Mouse (Mus musculus) CH12.LX (cell line): Measurements from ENCODE around the gene Wipf1.

Experiments
- CHD2 ChIP-seq: IDR thresholded peaks from 2 replicates; pipeline ENCODE4 v1.6.1; 2011; ENCODE audit warnings: low read length, improper control_type of control experiment
- CTCF ChIP-seq, 2 experiments: IDR thresholded peaks in 1 of 2; conservative IDR thresholded peaks in 1 of 2; 2 replicates each; pipeline ENCODE4 v1.5.1; 2011 to 2012; ENCODE audit warnings: low read depth in 2 of 2, low read length in 2 of 2, improper control_type of control experiment in 1 of 2, inconsistent platforms in 1 of 2, mild to moderate bottlenecking in 1 of 2, moderate library complexity in 1 of 2
- EP300 ChIP-seq: IDR thresholded peaks from 2 replicates; pipeline ENCODE4 v1.6.1; 2011; ENCODE audit warnings: low read length, improper control_type of control experiment
- GABPA ChIP-seq: IDR thresholded peaks from 2 replicates; pipeline ENCODE4 v1.6.1; 2012; ENCODE audit warnings: low read depth, low read length, improper control_type of control experiment, inconsistent platforms; ENCODE audit not compliant: insufficient replicate concordance
- JUN ChIP-seq: IDR thresholded peaks from 2 replicates; pipeline ENCODE4 v1.6.1; 2011; ENCODE audit warnings: low read depth, mild to moderate bottlenecking, low read length, improper control_type of control experiment, moderate library complexity; ENCODE audit not compliant: insufficient read depth
- MXI1 ChIP-seq: IDR thresholded peaks from 2 replicates; pipeline ENCODE4 v1.6.1; 2011; ENCODE audit warnings: mild to moderate bottlenecking, low read depth, low read length, improper control_type of control experiment
- POLR2A ChIP-seq: IDR thresholded peaks from 2 replicates; pipeline ENCODE4 v1.6.1; 2011; ENCODE audit warnings: low read depth, mild to moderate bottlenecking, improper control_type of control experiment, low read length
- POLR2AphosphoS2 ChIP-seq: IDR thresholded peaks from 2 replicates; pipeline ENCODE4 v1.6.1; 2011; ENCODE audit warnings: low read depth, low read length, improper control_type of control experiment
- RAD21 ChIP-seq: IDR thresholded peaks from 2 replicates; pipeline ENCODE4 v1.6.1; 2011; ENCODE audit warnings: low read depth, mild to moderate bottlenecking, low read length, improper control_type of control experiment, moderate library complexity
- SMC3 ChIP-seq: IDR thresholded peaks from 2 replicates; pipeline ENCODE4 v1.6.1; 2011; ENCODE audit warnings: low read depth, low read length, improper control_type of control experiment
- USF2 ChIP-seq: conservative IDR thresholded peaks from 2 replicates; pipeline ENCODE4 v1.6.1; 2011; ENCODE audit warnings: low read depth, low read length, improper control_type of control experiment
- ZC3H11A ChIP-seq: IDR thresholded peaks from 2 replicates; pipeline ENCODE4 v1.6.1; 2012; ENCODE audit warnings: low read depth, mild to moderate bottlenecking, inconsistent platforms, low read length, improper control_type of control experiment
- ZKSCAN1 ChIP-seq: IDR thresholded peaks from 2 replicates; pipeline ENCODE4 v1.6.1; 2012; ENCODE audit warnings: low read depth, inconsistent platforms, low read length, improper control_type of control experiment, borderline replicate concordance

- TF ChIP-seq JUN (no peak), CTCF (conservative IDR thresholded peaks at IDR 0.05 in 1 of 2, IDR thresholded peaks at IDR 0.05 in 1 of 2; ENCODE audit: low read depth in 2 of 2, low read length in 2 of 2) (no peak), SMC3 (no peak), ZC3H11A (no peak), EP300 (no peak), POLR2AphosphoS2 (no peak), POLR2A (no peak), CHD2 (no peak), GABPA (no peak), USF2 (no peak), RAD21 (no peak), ZKSCAN1 (no peak), MXI1 (no peak)
Measured at GRCm38 (mm10) chr2:73410076-73410475, 119.5 kb downstream of the Wipf1 start.
